Mouse (Mus musculus) cortical plate, adult 2 months (tissue): ENCODE measurements around the gene Plekhg6. TPM values are rescaled to one million over a fixed set of nuclear protein-coding genes. Genes with fewer than 3 reads are reported as not detected.
A peak's percentile ranks its signal among the peaks of the same experiment; 100 is the strongest.

ENCODE experiments used
- H3K27ac ChIP-seq: fragments of 200-500 bp; 2 replicates; pipeline ENCODE4 v1.5.1; 2012; ENCODE audit warnings: low read length, control low read depth, inconsistent platforms; ENCODE audit not compliant: insufficient read depth
- H3K4me1 ChIP-seq: fragments of 200-500 bp; 2 replicates; pipeline ENCODE4 v1.6.1; 2011; ENCODE audit warnings: low read length; ENCODE audit not compliant: control insufficient read depth, insufficient read depth
- H3K4me3 ChIP-seq: fragments of 200-500 bp; 2 replicates; pipeline ENCODE4 v1.5.1; 2011; ENCODE audit warnings: mild to moderate bottlenecking, low read length, control low read depth; ENCODE audit not compliant: insufficient read depth
- CTCF ChIP-seq: fragments of 200-500 bp; IDR thresholded peaks from 2 replicates; pipeline ENCODE4 v1.5.1; 2011; ENCODE audit warnings: mild to moderate bottlenecking, control low read depth, low read length; ENCODE audit not compliant: insufficient read depth; ENCODE audit errors: extremely low read depth
- POLR2A ChIP-seq: fragments of 200-500 bp; IDR thresholded peaks from 2 replicates; pipeline ENCODE4 v1.6.1; 2011; ENCODE audit warnings: mild to moderate bottlenecking, low read length, control low read depth; ENCODE audit not compliant: insufficient read depth; ENCODE audit errors: extremely low read depth
- polyA plus RNA-seq: library from polyadenylated mRNA; depleted of rRNA; stranded (reverse); fragments of >200 nt; gene quantifications from 2 replicates; pipeline ENCODE4 v1.2.3, GENCODE M21; 2012; rRNA removed

Plekhg6 gene
- polyA plus RNA-seq, 1 experiment, result 0.23 TPM

DNA sequence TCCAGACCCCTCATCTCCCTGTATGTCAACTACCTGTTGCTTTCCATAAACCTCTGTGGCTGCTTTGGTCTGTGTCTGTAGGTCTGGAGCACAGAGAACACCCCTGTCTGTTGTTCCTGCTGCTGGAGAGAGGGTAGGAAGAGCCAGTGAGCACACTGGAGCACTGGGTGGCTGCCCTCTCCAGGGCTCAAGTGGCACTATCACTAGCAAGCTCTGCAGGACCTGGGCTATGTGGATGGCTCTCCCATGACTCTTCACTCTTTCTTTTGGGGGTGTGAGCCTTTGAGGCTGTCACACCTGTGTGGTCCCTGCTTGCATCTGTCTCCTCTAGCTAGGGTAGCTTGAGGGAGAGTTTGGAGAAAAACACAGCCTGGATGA is 60.7 kb downstream of the Plekhg6 start:
- Histone ChIP-seq H3K4me1 (no peaks in the 10 kb centered on the region), H3K4me3 (no peak overlapping the region), H3K27ac (no peak overlapping the region)
- TF ChIP-seq CTCF (no peak), POLR2A (no peak)

GRCm38 (mm10) chr6:125318981-125319918 is 61.3 kb downstream of the Plekhg6 start:
- Histone ChIP-seq H3K4me1 (no peaks in the 10 kb centered on the region), H3K4me3 (no peak overlapping the region), H3K27ac (no peak overlapping the region)
- TF ChIP-seq CTCF, result no peak
- TF ChIP-seq POLR2A, result no peak

GRCm38 (mm10) chr6:125317077-125317476 is 63.5 kb downstream of the Plekhg6 start:
- Histone ChIP-seq H3K27ac (no peak overlapping the region), H3K4me1 (peaks cover 2% of the 10 kb centered on the region; the same call in 1 of the 2 replicates), H3K4me3 (no peak overlapping the region)
- no peak for TF ChIP-seq CTCF
- no peak for TF ChIP-seq POLR2A

- Histone ChIP-seq H3K4me3 (no peak overlapping the region), H3K27ac (no peak overlapping the region), H3K4me1 (peaks cover 2% of the 10 kb centered on the region; the same call in 1 of the 2 replicates)
- no peak for TF ChIP-seq CTCF
- no peak for TF ChIP-seq POLR2A
Observed at GRCm38 (mm10) chr6:125314746-125315145, 65.8 kb downstream of the Plekhg6 start.

DNA sequence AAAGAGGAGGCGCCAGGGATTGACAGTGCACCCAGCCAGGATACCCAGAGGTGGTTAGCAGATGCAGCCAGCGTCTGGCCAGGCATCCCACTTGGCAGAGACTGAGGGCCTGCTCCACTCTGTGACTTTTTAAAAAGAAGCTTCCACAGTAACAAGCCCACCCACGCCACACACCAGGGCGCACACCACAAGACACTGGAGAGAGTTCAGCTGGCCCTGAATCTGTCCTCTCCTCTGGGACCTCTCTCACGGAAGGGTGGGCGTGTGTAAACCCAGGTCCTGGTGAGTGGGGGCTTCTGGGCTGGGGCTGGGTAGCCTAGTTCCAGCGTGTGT is 66.4 kb downstream of the Plekhg6 start:
- Histone ChIP-seq H3K4me1 (peaks cover 2% of the 10 kb centered on the region; the same call in 1 of the 2 replicates), H3K4me3 (peak overlapping the region; percentile 30; the same call in 1 of the 2 replicates), H3K27ac (no peak overlapping the region)
- TF ChIP-seq POLR2A (no peak), CTCF (no peak)

GRCm38 (mm10) chr6:125313546-125314230 is 66.9 kb downstream of the Plekhg6 start, which contains the start of gene Ltbr:
Gene Ltbr (minus strand): TSS chr6:125313885.
- no peak within 1 kb of the TSS for H3K27ac ChIP-seq
- H3K4me1 ChIP-seq, result peaks cover 2% of the 10 kb centered on the region; the same call in 1 of the 2 replicates
- H3K4me3 ChIP-seq, result peak within 1 kb of the TSS; percentile 30
- TF ChIP-seq POLR2A (no peak), CTCF (no peak)

Other genes starting within 250 kb of the Plekhg6 start
- 20.0 and 21.5 TPM in 2 replicates for gene Nop2, start 248.9 kb downstream of the Plekhg6 start, polyA plus RNA-seq
- gene Iffo1, start 235.6 kb downstream of the Plekhg6 start, polyA plus RNA-seq, result 96.9 and 97.6 TPM in 2 replicates
- gene Gapdh, start 214.3 kb downstream of the Plekhg6 start, polyA plus RNA-seq, result 4,394 and 4,549 TPM in 2 replicates
- gene Ncapd2, start 189.1 kb downstream of the Plekhg6 start, polyA plus RNA-seq, result 53.5 and 58.3 TPM in 2 replicates
- 51.2 and 52.9 TPM in 2 replicates for gene Mrpl51, start 189.0 kb downstream of the Plekhg6 start, polyA plus RNA-seq
- gene Vamp1, start 165.2 kb downstream of the Plekhg6 start, polyA plus RNA-seq, result 169 and 175 TPM in 2 replicates
- 6.4 and 6.7 TPM in 2 replicates for gene Tapbpl, start 148.9 kb downstream of the Plekhg6 start, polyA plus RNA-seq
- gene Cd27, start 143.8 kb downstream of the Plekhg6 start, polyA plus RNA-seq, result 0.06 TPM in 1 of 2 replicates, not detected in the other
- not detected in 2 replicates for gene Tuba3a, start 94.8 kb downstream of the Plekhg6 start, polyA plus RNA-seq
- 10.3 and 10.8 TPM in 2 replicates for gene Ltbr, start 66.9 kb downstream of the Plekhg6 start, polyA plus RNA-seq
- 4.0 and 4.7 TPM in 2 replicates for gene Scnn1a, start 60.1 kb downstream of the Plekhg6 start, polyA plus RNA-seq
- 13.6 and 14.9 TPM in 2 replicates for gene Tnfrsf1a, start 31.4 kb downstream of the Plekhg6 start, polyA plus RNA-seq
- 88.3 and 105 TPM in 2 replicates for gene Cd9, start 114.0 kb upstream of the Plekhg6 start, polyA plus RNA-seq
- gene Vwf, start 166.0 kb upstream of the Plekhg6 start, polyA plus RNA-seq, result 19.9 and 22.9 TPM in 2 replicates